Mouse (Mus musculus) MEL (cell line): ENCODE measurements around the gene Sub1. TPM values are rescaled to one million over a fixed set of nuclear protein-coding genes. Genes with fewer than 3 reads are reported as not detected.

Experiments
- DNase-seq: peaks from one replicate; pipeline ENCODE4 v3.0.0; 2011; ENCODE audit warnings: low read depth, low spot score
- H3K27ac ChIP-seq: 2 replicates; pipeline ENCODE4 v1.5.1; 2012; ENCODE audit warnings: low read depth, mild to moderate bottlenecking, control low read depth, low read length, moderate library complexity; ENCODE audit not compliant: control insufficient read depth
- H3K27me3 ChIP-seq, 2 experiments: fragments of 150-350 bp in 1 of 2; sonication (generic) in 1 of 2; 2 replicates each; pipeline ENCODE4 v1.6.1; 2012; ENCODE audit warnings: low read length in 2 of 2, mild to moderate bottlenecking in 2 of 2, improper control_type of control experiment in 1 of 2, moderate library complexity in 1 of 2; ENCODE audit not compliant: insufficient read depth in 2 of 2, control insufficient read depth in 1 of 2
- H3K36me3 ChIP-seq, 2 experiments: 2 replicates each; pipeline ENCODE4 v1.6.1; 2012 to 2014; ENCODE audit warnings: low read length in 2 of 2, improper control_type of control experiment in 1 of 2, inconsistent platforms in 1 of 2, mild to moderate bottlenecking in 1 of 2; ENCODE audit not compliant: insufficient read depth in 2 of 2, control insufficient read depth in 1 of 2
- H3K4me1 ChIP-seq, 2 experiments: fragments of 150-350 bp in 1 of 2; sonication (generic) in 1 of 2; 2 replicates each; pipeline ENCODE4 v1.6.1; 2012; ENCODE audit warnings: low read length in 2 of 2, improper control_type of control experiment in 1 of 2, mild to moderate bottlenecking in 1 of 2; ENCODE audit not compliant: insufficient read depth in 2 of 2, control insufficient read depth in 1 of 2
- H3K4me3 ChIP-seq, 2 experiments: fragments of 150-350 bp in 1 of 2; sonication (generic) in 1 of 2; 2 replicates each; pipeline ENCODE4 v1.5.1; 2012; ENCODE audit warnings: low read depth in 2 of 2, low read length in 2 of 2, mild to moderate bottlenecking in 2 of 2, moderate library complexity in 2 of 2, control low read depth in 1 of 2, improper control_type of control experiment in 1 of 2; ENCODE audit not compliant: control insufficient read depth in 1 of 2, insufficient read depth in 1 of 2
- H3K79me2 ChIP-seq: 2 replicates; pipeline ENCODE4 v1.6.1; 2012; ENCODE audit warnings: mild to moderate bottlenecking, low read length, moderate library complexity; ENCODE audit not compliant: control insufficient read depth, poor library complexity, insufficient read depth
- H3K9ac ChIP-seq: 2 replicates; pipeline ENCODE4 v1.6.1; 2012; ENCODE audit warnings: low read depth, mild to moderate bottlenecking, control low read depth, low read length, moderate library complexity; ENCODE audit not compliant: control insufficient read depth, poor library complexity, severe bottlenecking
- H3K9me3 ChIP-seq: fragments of 150-350 bp; sonication (generic); replicated peaks from 2 replicates; pipeline ENCODE4 v1.6.1; 2012; ENCODE audit warnings: mild to moderate bottlenecking, low read length, improper control_type of control experiment, moderate library complexity; ENCODE audit not compliant: insufficient read depth
- CHD2 ChIP-seq: IDR thresholded peaks from 2 replicates; pipeline ENCODE4 v1.6.1; 2011; ENCODE audit warnings: low read length, improper control_type of control experiment
- CTCF ChIP-seq, 3 experiments: IDR thresholded peaks in 2 of 3; conservative IDR thresholded peaks in 1 of 3; 2 replicates each; pipeline ENCODE4 v1.5.1; 2011 to 2012; ENCODE audit warnings: low read length in 3 of 3, low read depth in 2 of 3, mild to moderate bottlenecking in 2 of 3, improper control_type of control experiment in 1 of 3, inconsistent platforms in 1 of 3, mixed read lengths in 1 of 3, moderate library complexity in 1 of 3; ENCODE audit not compliant: control insufficient read depth in 1 of 3, insufficient read depth in 1 of 3, poor library complexity in 1 of 3, severe bottlenecking in 1 of 3
- ELF1 ChIP-seq: IDR thresholded peaks from 2 replicates; pipeline ENCODE4 v1.6.1; 2014; ENCODE audit warnings: low read depth, mild to moderate bottlenecking, inconsistent platforms, low read length, improper control_type of control experiment, moderate library complexity
- GABPA ChIP-seq: IDR thresholded peaks from 2 replicates; pipeline ENCODE4 v1.6.1; 2012; ENCODE audit warnings: low read depth, mild to moderate bottlenecking, inconsistent platforms, low read length, improper control_type of control experiment, moderate library complexity
- GATA1 ChIP-seq: IDR thresholded peaks from 2 replicates; pipeline ENCODE4 v1.6.1; 2011; ENCODE audit warnings: low read depth, low read length, improper control_type of control experiment
- KAT2A ChIP-seq: conservative IDR thresholded peaks from 2 replicates; pipeline ENCODE4 v1.6.1; 2012; ENCODE audit warnings: low read depth, low read length, improper control_type of control experiment, inconsistent platforms
- MAFK ChIP-seq: IDR thresholded peaks from 2 replicates; pipeline ENCODE4 v1.6.1; 2011; ENCODE audit warnings: low read depth, mild to moderate bottlenecking, low read length, improper control_type of control experiment, borderline replicate concordance
- MAZ ChIP-seq: IDR thresholded peaks from 2 replicates; pipeline ENCODE4 v1.6.1; 2012; ENCODE audit warnings: low read depth, mild to moderate bottlenecking, inconsistent platforms, low read length, improper control_type of control experiment
- MEF2A ChIP-seq: IDR thresholded peaks from 2 replicates; pipeline ENCODE4 v1.6.1; 2014; ENCODE audit warnings: low read depth, mild to moderate bottlenecking, inconsistent platforms, low read length, improper control_type of control experiment; ENCODE audit not compliant: poor library complexity, insufficient replicate concordance, severe bottlenecking; ENCODE audit errors: extremely low read depth
- MXI1 ChIP-seq: IDR thresholded peaks from 2 replicates; pipeline ENCODE4 v1.6.1; 2011; ENCODE audit warnings: mild to moderate bottlenecking, low read depth, low read length, improper control_type of control experiment
- NELFE ChIP-seq: IDR thresholded peaks from 2 replicates; pipeline ENCODE4 v1.6.1; 2011; ENCODE audit warnings: low read depth, low read length, improper control_type of control experiment
- POLR2AphosphoS2 ChIP-seq: IDR thresholded peaks from 2 replicates; pipeline ENCODE4 v1.6.1; 2011; ENCODE audit warnings: low read length, improper control_type of control experiment
- RAD21 ChIP-seq: IDR thresholded peaks from 2 replicates; pipeline ENCODE4 v1.6.1; 2011; ENCODE audit warnings: mild to moderate bottlenecking, low read depth, low read length, improper control_type of control experiment
- SIN3A ChIP-seq: IDR thresholded peaks from 2 replicates; pipeline ENCODE4 v1.6.1; 2012; ENCODE audit warnings: low read length, improper control_type of control experiment, inconsistent platforms
- SMC3 ChIP-seq: IDR thresholded peaks from 2 replicates; pipeline ENCODE4 v1.6.1; 2011; ENCODE audit warnings: low read depth, low read length, improper control_type of control experiment
- TAL1 ChIP-seq: IDR thresholded peaks from 2 replicates; pipeline ENCODE4 v1.6.1; 2012; ENCODE audit warnings: mild to moderate bottlenecking, inconsistent platforms, low read length, moderate library complexity, mixed read lengths
- TBP ChIP-seq: IDR thresholded peaks from 2 replicates; pipeline ENCODE4 v1.8.0; 2011; ENCODE audit warnings: low read depth, low read length, improper control_type of control experiment
- UBTF ChIP-seq: IDR thresholded peaks from 2 replicates; pipeline ENCODE4 v1.6.1; 2012; ENCODE audit warnings: low read depth, mild to moderate bottlenecking, inconsistent platforms, low read length, improper control_type of control experiment, moderate library complexity, borderline replicate concordance; ENCODE audit not compliant: insufficient read depth
- USF1 ChIP-seq: IDR thresholded peaks from 2 replicates; pipeline ENCODE4 v1.6.1; 2014; ENCODE audit warnings: low read depth, mild to moderate bottlenecking, inconsistent platforms, low read length, improper control_type of control experiment, moderate library complexity
- ZMIZ1 ChIP-seq: IDR thresholded peaks from 2 replicates; pipeline ENCODE4 v1.6.1; 2012; ENCODE audit warnings: low read depth, mild to moderate bottlenecking, inconsistent platforms, low read length, improper control_type of control experiment, moderate library complexity
- ZNF384 ChIP-seq: IDR thresholded peaks from 2 replicates; pipeline ENCODE4 v1.6.1; 2012; ENCODE audit warnings: low read depth, mild to moderate bottlenecking, inconsistent platforms, low read length, improper control_type of control experiment
- polyA plus RNA-seq, 2 experiments: library from polyadenylated mRNA; stranded (reverse) in 1 of 2; unstranded in 1 of 2; fragments of >175 nt in 1 of 2; fragments of >200 nt in 1 of 2; gene quantifications; 2 replicates each; pipeline versions ENCODE4 v1.2.1 to v1.2.4; 2012; ENCODE audit warnings: low replicate concordance in 2 of 2, low read depth in 1 of 2; ENCODE audit not compliant: insufficient read length in 2 of 2, insufficient read depth in 1 of 2, missing spikeins in 1 of 2
- total RNA-seq: library from RNA; depleted of rRNA; stranded (reverse); fragments of 300-350 nt; gene quantifications from 2 replicates; pipeline ENCODE4 v1.2.3, GENCODE M21; 2012

Sub1 gene
- total and polyA plus RNA-seq, 3 experiments = 369 to 710 TPM; not detected in 1

- no peak for TF ChIP-seq SIN3A
- TF ChIP-seq ZNF384 = no peak
- TF ChIP-seq MAFK = no peak
- TF ChIP-seq NELFE = no peak
- TF ChIP-seq USF1 = no peak
- no peak for TF ChIP-seq MEF2A
- 0 out of 4 replicates have a peak, but pooled peaks cover 0 to 3% of the 10 kb centered on the region in 2 experiments for H3K36me3 ChIP-seq
- H3K4me1 ChIP-seq = no peaks in the 10 kb centered on the region
- H3K9me3 ChIP-seq = no peaks in the 10 kb centered on the region
- no peaks in the 10 kb centered on the region for H3K79me2 ChIP-seq
- H3K27ac ChIP-seq = no peak overlapping the region
- H3K27me3 ChIP-seq = peaks cover 0 to 3% of the 10 kb centered on the region in 2 experiments; a peak in 2 of 4 replicates
- no peak overlapping the region for H3K9ac ChIP-seq
- no peak overlapping the region for H3K4me3 ChIP-seq
- no peak for DNase-seq
Observed at GRCm38 (mm10) chr15:11963791-11964525, 32.8 kb downstream of the Sub1 start.

- H3K36me3 ChIP-seq = no peaks in the 10 kb centered on the region
- no peak overlapping the region for H3K4me3 ChIP-seq
- no peak overlapping the region for H3K27ac ChIP-seq
- no peaks in the 10 kb centered on the region for H3K9me3 ChIP-seq
- H3K4me1 ChIP-seq = no peaks in the 10 kb centered on the region
- DNase-seq = no peak
- no peaks in the 10 kb centered on the region for H3K79me2 ChIP-seq
- H3K27me3 ChIP-seq = peaks cover 14 to 17% of the 10 kb centered on the region in 2 experiments
- TF ChIP-seq MEF2A (no peak), ZMIZ1 (no peak), ZNF384 (no peak)
- TF ChIP-seq, all 39 proteins: peak for 0
- H3K9ac ChIP-seq = no peak overlapping the region
Observed at GRCm38 (mm10) chr15:11959716-11960115, 37.1 kb downstream of the Sub1 start.

- no peaks in the 10 kb centered on the region for H3K79me2 ChIP-seq
- no peaks in the 10 kb centered on the region for H3K9me3 ChIP-seq
- H3K27ac ChIP-seq = no peak overlapping the region
- no peak for DNase-seq
- TF ChIP-seq CTCF (IDR thresholded peaks at IDR 0.05 in 2 of 3, conservative IDR thresholded peaks at IDR 0.05 in 1 of 3; ENCODE audit: control insufficient read depth in 1 of 3, insufficient read depth in 1 of 3, low read depth in 2 of 3, low read length in 3 of 3, poor library complexity in 1 of 3, severe bottlenecking in 1 of 3) (no peak), TBP (no peak), POLR2AphosphoS2 (no peak), RAD21 (no peak), CHD2 (no peak), GATA1 (no peak), NELFE (no peak), KAT2A (no peak), TAL1 (no peak), SMC3 (no peak), MXI1 (no peak), ELF1 (no peak), MAZ (no peak), UBTF (no peak), SIN3A (no peak), MAFK (no peak), GABPA (no peak), USF1 (no peak)
- H3K27me3 ChIP-seq = peaks cover 20 to 31% of the 10 kb centered on the region in 2 experiments
- no peaks in the 10 kb centered on the region for H3K36me3 ChIP-seq
- H3K9ac ChIP-seq = no peak overlapping the region
- H3K4me1 ChIP-seq = no peaks in the 10 kb centered on the region
- no peak overlapping the region for H3K4me3 ChIP-seq
Observed at GRCm38 (mm10) chr15:11956129-11956528, 40.7 kb downstream of the Sub1 start.
